Mouse (Mus musculus) layer of hippocampus, adult 18-20 months (tissue): Measurements from ENCODE around the gene Akt2. TPM values are rescaled to one million over a fixed set of nuclear protein-coding genes. Genes with fewer than 3 reads are reported as not detected.

ENCODE experiments used
- DNase-seq, 2 experiments: peaks; one replicate each; pipeline ENCODE4 v3.0.0; 2022; ENCODE audit warnings: low spot score in 2 of 2
- total RNA-seq, 2 experiments: library from RNA; stranded (reverse); gene quantifications; 2 replicates each; pipeline ENCODE4 v1.2.3; 2021

Gene Akt2
- total RNA-seq, 2 experiments from 2014 or later, result 88.8 to 103 TPM

- no peak for DNase-seq
Observed at GRCm38 (mm10) chr7:27657824-27658395, 66.6 kb downstream of the Akt2 start.

GRCm38 (mm10) chr7:27658712-27659663 lies 67.6 kb downstream of the Akt2 start:
- no peak for DNase-seq

DNA sequence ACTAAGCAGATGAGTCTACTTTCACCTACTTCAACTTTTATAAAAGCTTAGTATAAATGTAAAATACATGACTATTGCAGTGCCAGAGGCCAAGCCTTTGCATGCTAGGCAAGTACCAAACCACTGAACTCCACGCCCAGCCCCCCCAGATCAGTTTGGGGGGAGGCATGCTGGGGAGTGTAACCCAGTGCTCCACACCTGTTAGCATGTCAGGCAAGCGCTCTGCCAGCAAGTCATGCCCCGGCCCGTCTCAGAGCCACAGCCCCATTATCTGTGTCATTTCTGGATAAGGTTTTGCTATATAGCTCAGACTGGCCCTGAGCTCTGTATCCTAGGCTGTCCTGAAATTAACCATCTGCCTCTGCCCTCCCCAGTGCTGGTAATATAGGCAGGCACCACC lies 70.7 kb downstream of the Akt2 start:
- DNase-seq, result no peak

GRCm38 (mm10) chr7:27673064-27673574 lies 81.8 kb downstream of the Akt2 start:
- no peak for DNase-seq

DNA sequence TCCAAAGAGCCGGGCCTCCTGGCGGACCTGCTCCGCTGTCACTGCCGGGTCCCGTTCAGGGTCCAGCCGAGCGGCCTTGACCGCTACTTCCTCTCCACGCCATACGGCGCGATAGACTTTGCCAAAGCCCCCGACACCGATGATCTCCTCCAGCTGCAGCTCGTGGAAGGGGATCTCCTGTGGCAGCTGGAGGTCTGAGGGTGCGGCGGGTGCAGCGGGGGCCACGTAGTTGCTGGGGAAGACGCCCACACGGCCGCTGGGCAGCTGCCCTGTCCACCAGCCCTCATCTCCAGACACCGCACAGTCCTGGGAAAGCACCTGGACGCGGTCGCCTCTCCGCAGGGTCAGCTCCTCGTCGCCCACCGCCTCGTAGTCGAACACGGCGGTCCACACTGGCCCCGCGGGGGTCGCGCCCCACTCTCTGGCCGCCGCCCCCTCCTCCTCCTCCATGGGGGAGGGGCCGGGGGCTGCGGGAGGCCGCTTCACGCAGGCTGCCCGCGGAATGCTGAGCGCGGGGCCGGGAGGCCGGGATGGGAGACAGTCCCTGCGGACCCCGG lies 82.3 kb downstream of the Akt2 start:
- DNase-seq, result no peak

DNA sequence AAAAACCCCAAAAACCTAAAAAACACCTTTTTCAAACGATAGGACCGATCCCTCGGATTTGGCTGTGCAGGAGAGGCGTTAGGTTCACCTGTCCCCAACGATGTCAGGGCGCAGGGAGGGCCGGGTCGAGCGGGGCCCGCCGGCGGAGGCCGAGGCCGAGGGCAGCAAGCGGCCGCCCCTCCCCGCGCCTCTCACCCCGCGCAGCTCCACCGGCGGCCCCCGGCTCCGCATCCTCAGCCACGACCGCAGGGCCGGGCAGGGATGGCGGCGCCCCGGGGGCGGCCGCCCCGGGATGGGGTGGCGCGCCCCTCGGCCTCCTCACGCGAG lies 82.8 kb downstream of the Akt2 start:
- DNase-seq, result no peak

DNA sequence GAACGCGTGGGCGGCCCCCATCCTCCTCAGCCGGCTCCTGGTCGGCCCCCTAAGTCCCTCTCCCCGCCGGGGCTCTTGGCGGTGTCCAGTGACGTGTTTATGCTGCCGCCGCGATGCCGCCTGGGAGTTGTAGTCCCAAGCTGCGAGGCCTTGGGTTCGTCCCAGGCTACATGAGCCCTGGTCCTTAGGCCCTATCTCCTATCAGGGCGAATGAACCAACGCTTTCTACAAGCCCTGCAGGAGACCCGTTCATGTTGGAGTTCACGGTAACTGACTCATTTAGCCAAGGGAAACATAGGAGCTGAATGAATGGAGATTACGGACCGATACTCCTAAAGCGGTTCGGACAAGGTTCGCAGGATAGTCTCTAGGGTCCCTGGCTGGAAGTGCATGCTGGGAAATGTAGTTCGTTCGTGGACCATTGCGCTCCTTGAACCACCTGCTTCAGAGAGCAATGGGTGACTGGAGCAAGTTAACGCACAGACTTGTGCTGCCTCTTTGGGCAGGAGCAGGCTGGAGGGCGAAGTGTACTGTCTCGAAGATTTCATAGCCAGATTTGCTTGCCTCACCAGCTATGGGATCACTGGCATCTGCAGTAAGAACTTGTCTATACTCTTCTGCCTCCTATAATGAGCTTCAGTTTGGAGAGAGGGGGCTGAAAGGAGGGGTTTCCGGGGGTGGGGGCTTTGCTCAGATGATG lies 83.3 kb downstream of the Akt2 start, which contains the start of gene Map3k10:
Map3k10 (minus strand) TSS at position 77 of the 700 bp plus-strand sequence.
- peak; percentile 94 to 97 for DNase-seq

- DNase-seq, result no peak
Observed at GRCm38 (mm10) chr7:27675222-27675612, 83.9 kb downstream of the Akt2 start.

DNA sequence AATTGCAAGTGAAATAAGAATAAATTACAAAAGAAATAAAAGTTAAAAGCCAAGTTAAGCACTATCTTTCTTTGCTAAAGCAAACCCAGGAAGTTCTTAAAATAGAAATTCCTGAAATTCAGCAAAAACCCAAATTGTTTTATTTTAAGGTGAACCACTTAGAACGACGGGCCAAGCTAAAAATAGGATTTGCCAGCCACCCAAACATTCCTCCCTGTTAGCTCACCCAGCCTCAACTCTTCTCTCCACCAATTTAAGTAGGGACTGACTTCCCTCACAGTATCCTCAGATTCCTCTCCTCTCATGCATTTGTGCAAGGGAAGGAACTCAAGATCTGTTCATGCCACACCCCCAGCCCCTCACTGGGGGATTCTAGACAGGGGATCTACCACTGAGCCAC lies 91.9 kb downstream of the Akt2 start:
- DNase-seq, result no peak

GRCm38 (mm10) chr7:27685220-27685619 lies 93.9 kb downstream of the Akt2 start:
- DNase-seq, result no peak

GRCm38 (mm10) chr7:27685681-27686080 lies 94.3 kb downstream of the Akt2 start:
- no peak for DNase-seq

- no peak for DNase-seq
Observed at GRCm38 (mm10) chr7:27687043-27687442, 95.7 kb downstream of the Akt2 start.

GRCm38 (mm10) chr7:27687836-27688235 lies 96.5 kb downstream of the Akt2 start:
- no peak for DNase-seq

- no peak for DNase-seq
Observed at GRCm38 (mm10) chr7:27688246-27688788, 97.0 kb downstream of the Akt2 start.

- DNase-seq, result peak; percentile 95 to 98
Observed at GRCm38 (mm10) chr7:27688815-27689612, 97.7 kb downstream of the Akt2 start, which contains the start of gene Zfp607b. Gene Zfp607b, plus strand, starts transcription at chr7:27689340.

Other genes starting within 250 kb of the Akt2 start
- 10 to 100 TPM; 25.8 to 28.2 TPM for gene Shkbp1, start 235.5 kb upstream of the Akt2 start, total RNA-seq
- not detected for gene Gm20479, start 234.1 kb upstream of the Akt2 start, total RNA-seq
- 100 to 1,000 TPM; 130 to 133 TPM for gene Sptbn4, start 143.9 kb upstream of the Akt2 start, total RNA-seq
- gene Blvrb, start 143.6 kb upstream of the Akt2 start, total RNA-seq, result 10 to 100 TPM; 18.5 to 20.1 TPM
- gene Sertad3, start 117.8 kb upstream of the Akt2 start, total RNA-seq, result 1 to 10 TPM; 4.2 to 5.1 TPM
- 10 to 100 TPM in 1 of 2 experiments, 1 to 10 TPM in 1; 8.7 to 11.5 TPM for gene Sertad1, start 104.6 kb upstream of the Akt2 start, total RNA-seq
- under 1 TPM; 0.25 to 0.35 TPM for gene Prx, start 92.2 kb upstream of the Akt2 start, total RNA-seq
- gene Hipk4, start 68.3 kb upstream of the Akt2 start, total RNA-seq, result not detected
- 100 to 1,000 TPM; 575 to 580 TPM for gene Pld3, start 38.3 kb upstream of the Akt2 start, total RNA-seq
- gene 2310022A10Rik, start 38.3 kb upstream of the Akt2 start, total RNA-seq, result 10 to 100 TPM; 24.7 to 26.5 TPM
- 10 to 100 TPM; 45.3 to 45.7 TPM for gene Ttc9b, start 62.4 kb downstream of the Akt2 start, total RNA-seq
- 100 to 1,000 TPM; 175 to 180 TPM for gene Map3k10, start 83.0 kb downstream of the Akt2 start, total RNA-seq
- gene Zfp607b, start 97.8 kb downstream of the Akt2 start, total RNA-seq, result 10 to 100 TPM; 10.3 to 10.6 TPM
- 10 to 100 TPM; 36.0 to 37.7 TPM for gene Zfp60, start 139.8 kb downstream of the Akt2 start, total RNA-seq
- gene Zfp626, start 215.6 kb downstream of the Akt2 start, total RNA-seq, result 1 to 10 TPM; 8.0 to 8.3 TPM
- 1 to 10 TPM; 4.2 to 4.7 TPM for gene Zfp59, start 247.1 kb downstream of the Akt2 start, total RNA-seq